Mouse (Mus musculus): ENCODE results near the gene Pdhb.

Gene Pdhb

GRCm38 (mm10) chr14:8191331-8191965 lies 18.6 kb upstream of the Pdhb start:
- no peak for DNase-seq (ENCODE audit: low spot score in 2 of 2)

GRCm38 (mm10) chr14:8190556-8190955 lies 17.7 kb upstream of the Pdhb start:
- DNase-seq (ENCODE audit: low spot score in 2 of 2) = no peak

GRCm38 (mm10) chr14:8186278-8187045 lies 13.6 kb upstream of the Pdhb start:
- DNase-seq (ENCODE audit: low spot score in 2 of 2) = no peak

GRCm38 (mm10) chr14:8183330-8183729 lies 10.5 kb upstream of the Pdhb start:
- DNase-seq (ENCODE audit: low spot score in 2 of 2) = no peak

- DNase-seq (ENCODE audit: low spot score in 2 of 2) = no peak
These were observed 7.7 kb upstream of the Pdhb start for GRCm38 (mm10) chr14:8180371-8181035.

GRCm38 (mm10) chr14:8176251-8176650 lies 3.4 kb upstream of the Pdhb start:
- no peak for DNase-seq (ENCODE audit: low spot score in 2 of 2)

GRCm38 (mm10) chr14:8174634-8175033 lies 1.8 kb upstream of the Pdhb start:
- no peak for DNase-seq (ENCODE audit: low spot score in 2 of 2)

GRCm38 (mm10) chr14:8173542-8174250 lies 871 bp upstream of the Pdhb start:
- peak in 1 of 2 experiments; percentile 22 for DNase-seq (ENCODE audit: low spot score in 2 of 2)

GRCm38 (mm10) chr14:8164463-8164862 lies 8.4 kb downstream of the Pdhb start:
- DNase-seq (ENCODE audit: low spot score in 2 of 2) = no peak

GRCm38 (mm10) chr14:8161777-8162176 lies 11.0 kb downstream of the Pdhb start:
- peak in 1 of 2 experiments; percentile 14 for DNase-seq (ENCODE audit: low spot score in 2 of 2)

- DNase-seq (ENCODE audit: low spot score in 2 of 2) = no peak
These were observed 13.7 kb downstream of the Pdhb start for GRCm38 (mm10) chr14:8159141-8159540.

- DNase-seq (ENCODE audit: low spot score in 2 of 2) = no peak
These were observed 14.1 kb downstream of the Pdhb start for GRCm38 (mm10) chr14:8158721-8159120.

- no peak for DNase-seq (ENCODE audit: low spot score in 2 of 2)
These were observed 15.9 kb downstream of the Pdhb start for GRCm38 (mm10) chr14:8156947-8157346.

GRCm38 (mm10) chr14:8154072-8154471 lies 18.8 kb downstream of the Pdhb start:
- no peak for DNase-seq (ENCODE audit: low spot score in 2 of 2)

- no peak for DNase-seq (ENCODE audit: low spot score in 2 of 2)
These were observed 21.1 kb downstream of the Pdhb start for GRCm38 (mm10) chr14:8151757-8152156.

GRCm38 (mm10) chr14:8148842-8149241 lies 24.0 kb downstream of the Pdhb start:
- DNase-seq (ENCODE audit: low spot score in 2 of 2) = no peak

- no peak for DNase-seq (ENCODE audit: low spot score in 2 of 2)
These were observed 26.1 kb downstream of the Pdhb start for GRCm38 (mm10) chr14:8146611-8147223.

GRCm38 (mm10) chr14:8145594-8146558 lies 26.9 kb downstream of the Pdhb start:
- no peak for DNase-seq (ENCODE audit: low spot score in 2 of 2)

- DNase-seq (ENCODE audit: low spot score in 2 of 2) = no peak
These were observed 31.7 kb downstream of the Pdhb start for GRCm38 (mm10) chr14:8141131-8141530.
